Mouse (Mus musculus) stomach, postnatal 0 days (tissue): ENCODE data around the gene Pde4dip. TPM values are rescaled to one million over a fixed set of nuclear protein-coding genes. Genes with fewer than 3 reads are reported as not detected.

ENCODE experiments used
- ATAC-seq: fragments of 200-750 bp; cut with Nextera tagmentation; 2 replicates; pipeline ENCODE4 v1.8.0; 2017; ENCODE audit not compliant: low FRiP score, low TSS enrichment
- DNase-seq: peaks from one replicate; pipeline ENCODE4 v3.0.0-alpha.2; 2016; ENCODE audit warnings: low spot score
- H3K27ac ChIP-seq: fragments of 300-500 bp; sonication (generic); replicated peaks from 2 replicates; pipeline ENCODE4 v1.5.1; 2014; ENCODE audit warnings: mild to moderate bottlenecking, control low read depth
- H3K27me3 ChIP-seq: fragments of 300-500 bp; sonication (generic); 2 replicates; pipeline ENCODE4 v1.6.1; 2014; ENCODE audit warnings: low read length; ENCODE audit not compliant: control insufficient read depth, insufficient read depth
- H3K36me3 ChIP-seq: fragments of 300-500 bp; sonication (generic); 2 replicates; pipeline ENCODE4 v1.6.1; 2014; ENCODE audit warnings: low read length, mixed read lengths; ENCODE audit not compliant: control insufficient read depth, insufficient read depth
- H3K4me1 ChIP-seq: fragments of 300-500 bp; sonication (generic); replicated peaks from 2 replicates; pipeline ENCODE4 v1.6.1; 2014; ENCODE audit warnings: antibody characterized with exemption; ENCODE audit not compliant: control insufficient read depth, insufficient read depth
- H3K4me2 ChIP-seq: fragments of 300-500 bp; sonication (generic); replicated peaks from 2 replicates; pipeline ENCODE4 v1.6.1; 2014; ENCODE audit warnings: low read depth, mild to moderate bottlenecking, control low read depth, moderate library complexity
- H3K4me3 ChIP-seq: fragments of 300-500 bp; sonication (generic); 2 replicates; pipeline ENCODE4 v1.5.1; 2014; ENCODE audit warnings: low read depth, low read length, control low read depth
- H3K9ac ChIP-seq: fragments of 300-500 bp; sonication (generic); 2 replicates; pipeline ENCODE4 v1.6.1; 2014; ENCODE audit warnings: mild to moderate bottlenecking, low read length, control low read depth, mixed read lengths
- H3K9me3 ChIP-seq: fragments of 300-500 bp; sonication (generic); 2 replicates; pipeline ENCODE4 v1.6.1; 2016; ENCODE audit warnings: low read length; ENCODE audit not compliant: control insufficient read depth
- CTCF ChIP-seq: IDR thresholded peaks from 2 replicates; pipeline ENCODE4 v1.5.1; 2016; ENCODE audit warnings: antibody characterized with exemption, low read depth, mild to moderate bottlenecking, moderate library complexity
- EP300 ChIP-seq: optimal IDR thresholded peaks from 2 replicates; pipeline ENCODE3; 2016; ENCODE audit warnings: antibody characterized with exemption
- WGBS: fragments of 180-500 bp; shearing (Covaris S2); extraction: QIAGEN DNeasy Blood & Tissue Kit; methylation state at CpG from one replicate; pipeline ENCODE4 v1.1.7; 2014; 5-methylcytosine and 5-hydroxymethylcytosine counted together
- polyA plus RNA-seq: library from polyadenylated mRNA; unstranded; fragments of >200 nt; fragmentation: Nextera tagmentation; extraction: Ambion mirVana; gene quantifications from 2 replicates; pipeline ENCODE4 v1.2.1, GENCODE M21; 2015

The Pde4dip gene
- 9.3 and 9.9 TPM in 2 replicates for polyA plus RNA-seq

GRCm38 (mm10) chr3:97888168-97888901 is at the start of gene Pde4dip:
Gene Pde4dip (minus strand): TSS chr3:97888707.
- WGBS = 2% methylated on average over 43 of the region's 44 CpGs
- no peaks in the 10 kb centered on the region; the same call in 1 of the 2 replicates for H3K27me3 ChIP-seq

GRCm38 (mm10) chr3:97937945-97938266 is 49.4 kb upstream of the Pde4dip start:
- Histone ChIP-seq H3K4me1 (peaks cover 7% of the 10 kb centered on the region), H3K9ac (no peak overlapping the region), H3K27ac (no peak overlapping the region), H3K9me3 (no peaks in the 10 kb centered on the region), H3K4me3 (no peak overlapping the region), H3K36me3 (no peaks in the 10 kb centered on the region), H3K27me3 (no peaks in the 10 kb centered on the region), H3K4me2 (no peak overlapping the region)
- TF ChIP-seq EP300 (no peak), CTCF (no peak)
- DNase-seq (no peak), ATAC-seq (no peak)
- 55% methylated on average over 6 of the region's 6 CpGs for WGBS

More at GRCm38 (mm10) chr3:97888168-97888901, at the start of gene Pde4dip:
- Histone ChIP-seq H3K9me3 (no peaks in the 10 kb centered on the region), H3K4me1 (no peaks in the 10 kb centered on the region), H3K4me3 (peak within 1 kb of the TSS; percentile 36), H3K27ac (no peak within 1 kb of the TSS), H3K36me3 (no peaks in the 10 kb centered on the region), H3K4me2 (peak within 1 kb of the TSS; percentile 63), H3K9ac (0 out of 2 replicates have a peak within 1 kb of the TSS, but pooled peaks have one; percentile 38)
- ATAC-seq = peak; percentile 54
- peak; percentile 33 for DNase-seq
- TF ChIP-seq CTCF (no peak), EP300 (no peak)

- WGBS = 40% methylated on average over 17 of the region's 17 CpGs
Observed at GRCm38 (mm10) chr3:97937068-97937944, 48.8 kb upstream of the Pde4dip start.

GRCm38 (mm10) chr3:97934331-97935300 is 46.1 kb upstream of the Pde4dip start:
- TF ChIP-seq EP300 (no peak), CTCF (no peak; the same call in 1 of the 2 replicates)
- Histone ChIP-seq H3K27ac (no peak overlapping the region), H3K27me3 (no peaks in the 10 kb centered on the region), H3K4me1 (no peaks in the 10 kb centered on the region), H3K9me3 (no peaks in the 10 kb centered on the region), H3K36me3 (no peaks in the 10 kb centered on the region), H3K4me2 (no peak overlapping the region), H3K9ac (no peak overlapping the region), H3K4me3 (no peak overlapping the region)
- no peak for ATAC-seq
- 81% methylated on average over 6 of the region's 6 CpGs for WGBS
- DNase-seq = no peak

More at GRCm38 (mm10) chr3:97937068-97937944, 48.8 kb upstream of the Pde4dip start:
- no peak overlapping the region for H3K27ac ChIP-seq
- H3K9ac ChIP-seq = no peak overlapping the region
- H3K4me2 ChIP-seq = no peak overlapping the region
- no peak overlapping the region for H3K4me3 ChIP-seq
- no peaks in the 10 kb centered on the region for H3K36me3 ChIP-seq
- no peaks in the 10 kb centered on the region for H3K27me3 ChIP-seq
- H3K4me1 ChIP-seq = peaks cover 5% of the 10 kb centered on the region
- DNase-seq (no peak), ATAC-seq (no peak)
- no peak for TF ChIP-seq EP300
- TF ChIP-seq CTCF = peak; percentile 28
- H3K9me3 ChIP-seq = no peaks in the 10 kb centered on the region

GRCm38 (mm10) chr3:97933811-97934210 is 45.3 kb upstream of the Pde4dip start:
- no peak for ATAC-seq
- no peaks in the 10 kb centered on the region for H3K4me1 ChIP-seq
- 74% methylated on average over 5 of the region's 5 CpGs for WGBS

More at GRCm38 (mm10) chr3:97933811-97934210, 45.3 kb upstream of the Pde4dip start:
- no peaks in the 10 kb centered on the region for H3K9me3 ChIP-seq
- no peak for DNase-seq
- no peak overlapping the region for H3K4me3 ChIP-seq
- H3K4me2 ChIP-seq = no peak overlapping the region
- H3K27me3 ChIP-seq = no peaks in the 10 kb centered on the region
- TF ChIP-seq EP300 = no peak
- no peak for TF ChIP-seq CTCF
- H3K27ac ChIP-seq = no peak overlapping the region
- no peaks in the 10 kb centered on the region for H3K36me3 ChIP-seq
- no peak overlapping the region for H3K9ac ChIP-seq
